Mouse (Mus musculus): ENCODE results near the gene Vps18.

DNA sequence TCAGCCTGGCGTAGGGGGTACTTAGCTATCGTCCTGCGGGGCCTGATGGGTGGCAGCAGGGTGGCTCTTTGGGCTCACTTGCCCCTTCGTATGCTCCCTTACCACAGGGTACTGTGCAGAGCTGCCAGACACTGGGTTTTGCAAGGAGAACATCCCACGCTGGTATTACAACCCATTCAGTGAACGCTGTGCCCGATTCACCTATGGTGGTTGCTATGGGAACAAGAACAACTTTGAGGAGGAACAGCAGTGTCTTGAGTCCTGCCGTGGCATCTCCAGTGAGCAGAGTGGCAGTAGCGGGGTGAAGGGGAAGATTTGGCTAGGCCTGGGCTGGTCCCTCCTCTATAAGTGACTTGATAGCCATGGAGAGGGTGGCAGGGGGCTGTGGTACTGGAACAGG lies 40.6 kb upstream of the Vps18 start:
- TF ChIP-seq CTCF (IDR thresholded peaks at IDR 0.05; ENCODE audit: borderline replicate concordance, insufficient read depth, low read depth, low read length) (no peak), POLR2A (IDR thresholded peaks at IDR 0.05; ENCODE audit: borderline replicate concordance, insufficient read depth, low read length) (no peak)
